Mouse (Mus musculus): ENCODE measurements around the gene Keg1.

The Keg1 gene

DNA sequence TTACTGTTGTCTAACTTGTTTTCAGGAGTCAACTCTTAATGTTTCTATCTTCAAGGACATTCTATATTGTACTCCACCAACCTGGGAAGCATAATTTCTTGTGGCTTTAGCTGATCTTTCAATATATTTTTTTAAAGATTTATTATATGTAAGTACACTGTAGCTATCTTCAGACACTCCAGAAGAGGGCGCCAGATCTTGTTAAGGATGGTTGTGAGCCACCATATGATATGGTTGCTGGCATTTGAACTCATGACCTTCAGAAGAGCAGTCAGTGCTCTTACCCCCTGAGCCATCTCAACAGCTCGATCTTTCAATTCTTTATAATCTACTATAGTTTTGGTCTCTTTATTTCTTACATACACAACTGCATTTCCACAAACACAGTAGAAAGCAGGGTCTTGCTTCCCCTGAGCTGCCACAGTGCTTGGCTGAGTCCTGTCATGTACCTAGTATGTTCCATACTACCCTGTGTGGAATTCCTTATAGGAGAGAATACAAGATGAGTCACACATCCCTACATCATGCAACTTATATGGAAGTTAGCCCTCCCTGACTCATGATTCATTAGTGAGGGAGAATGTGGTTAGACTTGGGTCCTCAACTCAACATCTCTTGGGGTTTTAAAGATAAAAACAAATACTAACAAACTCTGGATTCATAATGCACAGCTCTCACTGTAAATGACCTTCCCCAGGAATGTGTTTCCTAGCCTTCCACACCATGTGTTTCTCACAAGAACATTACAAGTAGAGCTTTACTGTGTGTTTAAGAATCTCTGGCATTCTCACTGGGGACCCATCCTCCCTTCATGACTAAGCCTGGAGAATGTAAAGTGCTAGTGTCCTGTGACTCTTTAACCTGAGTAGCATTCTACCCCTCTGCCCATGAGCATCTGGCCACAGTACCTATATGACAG lies 66.9 kb downstream of the Keg1 start:
- no peak for DNase-seq (ENCODE audit: low spot score in 2 of 2)

DNA sequence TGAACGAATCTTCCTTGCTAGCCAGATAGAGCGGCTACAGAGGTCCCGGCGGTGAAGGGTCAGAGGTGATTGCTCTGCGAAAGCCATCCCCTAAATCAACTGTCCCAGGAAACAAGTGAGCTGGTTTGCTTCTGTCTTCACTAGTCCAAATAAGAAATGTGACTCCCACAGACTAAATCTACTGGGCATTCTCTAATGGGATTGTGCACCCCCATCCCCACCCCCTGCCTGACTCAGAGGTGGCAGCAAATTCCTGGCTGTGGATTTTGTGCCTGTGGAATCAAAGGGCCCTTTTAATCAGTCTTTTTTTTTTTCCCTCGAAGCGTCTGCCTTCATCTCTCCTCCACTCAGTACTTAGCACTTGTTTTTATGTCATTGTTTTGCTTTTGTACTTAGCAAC lies 69.7 kb downstream of the Keg1 start, which contains the start of gene Cntf:
Gene Cntf, minus strand, starts transcription at position 325 of the 400 bp plus-strand sequence.
- DNase-seq (ENCODE audit: low spot score in 2 of 2), result no peak
